Mouse (Mus musculus) cortical plate, adult 2 months (tissue): ENCODE data around the gene H2-T23.

Source experiments
- CTCF ChIP-seq: fragments of 200-500 bp; IDR thresholded peaks from 2 replicates; pipeline ENCODE4 v1.5.1; 2011; ENCODE audit warnings: mild to moderate bottlenecking, control low read depth, low read length; ENCODE audit not compliant: insufficient read depth; ENCODE audit errors: extremely low read depth
- POLR2A ChIP-seq: fragments of 200-500 bp; IDR thresholded peaks from 2 replicates; pipeline ENCODE4 v1.6.1; 2011; ENCODE audit warnings: mild to moderate bottlenecking, low read length, control low read depth; ENCODE audit not compliant: insufficient read depth; ENCODE audit errors: extremely low read depth

DNA sequence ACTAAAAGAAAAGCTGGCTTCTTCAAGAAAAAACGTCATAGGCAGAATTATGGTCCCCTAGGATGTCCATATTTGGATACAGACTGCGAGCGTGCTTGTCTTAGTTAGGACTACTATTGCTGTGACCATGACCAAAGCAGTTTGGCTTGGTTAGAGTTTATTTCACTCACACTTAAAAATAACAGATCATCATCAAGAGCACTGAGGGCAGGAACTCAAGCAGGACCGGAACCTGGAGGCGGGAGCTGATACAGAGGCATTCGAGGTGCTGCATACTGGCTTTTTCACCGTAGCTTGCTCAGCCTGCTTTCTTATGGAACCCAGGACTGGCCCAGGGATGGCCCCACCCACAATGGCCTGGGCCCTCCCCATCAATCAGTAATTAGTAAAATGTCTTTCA lies 29.3 kb downstream of the H2-T23 start:
- TF ChIP-seq POLR2A (no peak), CTCF (no peak)
